Mouse (Mus musculus): ENCODE measurements around the gene Mtif2.

DNA sequence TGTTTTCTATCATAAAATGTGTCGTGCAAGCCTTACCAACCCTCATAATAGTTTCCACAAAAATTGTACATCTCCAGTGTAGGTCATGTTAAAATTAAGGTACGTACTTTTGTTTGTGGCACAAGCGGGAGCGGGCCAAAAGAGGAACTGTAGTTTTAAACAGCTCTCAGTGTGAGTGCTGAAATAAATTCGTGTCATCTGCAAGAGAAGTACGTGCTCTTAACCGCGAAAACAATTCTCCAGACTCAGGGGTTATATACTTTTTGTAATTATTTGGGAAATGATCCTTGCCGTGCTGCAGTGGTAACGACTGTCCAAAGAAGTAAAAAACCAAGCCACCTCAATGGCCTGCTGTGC lies 11.9 kb upstream of the Mtif2 start:
- TF ChIP-seq CTCF (IDR thresholded peaks at IDR 0.05; ENCODE audit: insufficient read depth, low read length) (no peak), POLR2A (IDR thresholded peaks at IDR 0.05; ENCODE audit: borderline replicate concordance, extremely low read depth, low read depth, low read length) (no peak)
